Mouse (Mus musculus): ENCODE data around the gene Mau2. TPM values are rescaled to one million over a fixed set of nuclear protein-coding genes. Genes with fewer than 3 reads are reported as not detected.

Gene Mau2
- 53.4 and 58.5 TPM in 2 replicates for polyA plus RNA-seq (2014; fragmentation: Nextera tagmentation; extraction: Ambion mirVana)

DNA sequence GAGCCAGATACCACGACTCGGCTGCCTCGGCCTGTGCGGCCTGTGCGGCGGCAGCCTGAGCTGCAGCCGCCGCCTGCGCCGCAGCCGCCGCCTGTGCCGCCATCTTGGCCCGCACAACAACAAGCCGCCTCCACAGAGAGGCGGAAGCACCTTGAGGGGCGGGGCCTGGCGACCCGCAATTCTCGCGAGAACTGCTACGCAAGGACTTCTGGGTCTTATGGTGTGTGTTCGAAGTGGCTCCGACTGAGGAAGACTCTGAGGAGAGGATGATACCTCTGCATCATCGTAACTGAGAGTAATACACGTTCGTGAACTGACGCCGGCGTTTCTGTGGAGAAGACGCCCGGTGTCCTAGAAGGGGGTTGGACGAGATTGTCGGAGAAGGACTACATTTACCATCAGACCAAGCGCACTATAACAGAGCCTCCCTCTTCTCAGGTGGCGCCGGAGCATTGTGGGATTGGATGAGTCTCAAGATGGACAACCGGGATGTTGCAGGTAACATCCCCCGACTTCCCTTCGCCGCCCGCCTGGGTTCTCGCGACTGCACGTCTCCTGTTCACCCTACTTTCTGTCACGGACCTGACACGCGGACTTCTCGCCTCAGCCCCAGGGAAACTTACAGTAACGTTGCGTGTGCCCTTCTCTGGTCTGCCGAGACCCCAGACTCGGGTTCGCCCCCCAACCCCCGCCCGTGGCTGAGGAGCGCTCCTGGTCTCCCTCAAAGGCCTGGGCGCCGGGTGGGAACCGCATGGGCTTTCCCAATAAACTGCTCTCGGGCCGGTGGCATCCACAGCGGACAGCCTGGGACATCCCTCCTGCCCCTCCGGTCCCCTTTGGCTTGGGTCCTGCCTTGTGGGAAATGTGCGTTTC is at the start of gene Mau2, which contains the start of gene Sugp1:
Mau2 (minus strand) TSS at position 152 of the 873 bp plus-strand sequence.
Sugp1 (plus strand) TSS at position 231 of the 873 bp plus-strand sequence.
- peak; percentile 95 for ATAC-seq (ENCODE audit: insufficient number of reproducible peaks, insufficient read depth, low FRiP score, low read depth)
- Histone ChIP-seq H3K4me1 (ENCODE audit: control insufficient read depth, insufficient read depth, low read length) (peaks cover 19% of the 10 kb centered on the region), H3K27ac (ENCODE audit: low read length) (no peak within 1 kb of the TSS), H3K36me3 (ENCODE audit: control insufficient read depth, insufficient read depth, low read length) (0 out of 2 replicates have a peak, but pooled peaks cover under 1% of the 10 kb centered on the region), H3K27me3 (ENCODE audit: control insufficient read depth, insufficient read depth, low read length) (no peaks in the 10 kb centered on the region), H3K9ac (replicated peaks; ENCODE audit: low read depth, low read length) (peak within 1 kb of the TSS; percentile 88), H3K4me2 (replicated peaks; ENCODE audit: low read depth, low read length) (peak within 1 kb of the TSS; percentile 96), H3K4me3 (ENCODE audit: low read depth, low read length) (peak within 1 kb of the TSS; percentile 98), H3K9me3 (ENCODE audit: control insufficient read depth, low read depth, low read length) (no peaks in the 10 kb centered on the region)
- WGBS, result under 1% methylated on average over 65 of the region's 65 CpGs

DNA sequence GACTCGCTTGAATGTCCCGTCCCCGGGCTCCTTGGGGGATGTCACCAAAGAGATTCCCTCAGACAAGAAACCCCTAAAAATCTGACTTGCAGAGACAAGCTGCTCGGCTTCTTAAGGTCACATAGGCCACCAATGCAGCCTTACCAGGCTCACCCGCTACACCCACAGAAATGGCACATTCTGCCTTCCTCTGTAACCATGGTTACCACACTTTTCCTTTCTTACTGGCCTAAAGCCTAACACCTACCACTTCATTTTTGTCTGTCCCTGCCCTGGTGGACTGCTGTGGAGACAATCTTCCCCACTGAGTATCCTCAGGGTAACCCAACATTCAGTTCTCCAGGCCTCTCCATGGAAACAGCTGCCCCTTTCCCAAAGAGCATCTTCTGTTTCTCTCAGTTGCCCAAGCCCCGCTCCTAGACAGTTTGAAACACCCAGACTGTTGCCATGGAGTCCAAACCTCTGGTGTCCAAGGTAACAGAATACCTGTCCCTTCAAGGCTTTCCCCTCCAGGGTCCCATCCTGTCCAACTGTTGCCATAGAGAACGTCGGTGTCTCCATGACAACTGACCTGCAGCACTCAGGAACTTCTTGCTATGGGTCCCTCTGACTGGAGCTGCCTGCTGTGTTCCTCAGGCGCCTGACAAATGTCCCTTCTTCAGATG is 46.9 kb upstream of the Mau2 start:
- WGBS, result 62% methylated on average over 9 of the region's 9 CpGs
- Histone ChIP-seq H3K4me2 (replicated peaks; ENCODE audit: low read depth, low read length) (no peak overlapping the region), H3K9me3 (ENCODE audit: control insufficient read depth, low read depth, low read length) (no peaks in the 10 kb centered on the region), H3K4me1 (ENCODE audit: control insufficient read depth, insufficient read depth, low read length) (peaks cover 5% of the 10 kb centered on the region; the same call in 1 of the 2 replicates), H3K36me3 (ENCODE audit: control insufficient read depth, insufficient read depth, low read length) (no peaks in the 10 kb centered on the region), H3K27ac (ENCODE audit: low read length) (no peak overlapping the region), H3K9ac (replicated peaks; ENCODE audit: low read depth, low read length) (no peak overlapping the region), H3K27me3 (ENCODE audit: control insufficient read depth, insufficient read depth, low read length) (peaks cover 54% of the 10 kb centered on the region), H3K4me3 (ENCODE audit: low read depth, low read length) (no peak overlapping the region)
- no peak for ATAC-seq (ENCODE audit: insufficient number of reproducible peaks, insufficient read depth, low FRiP score, low read depth)

DNA sequence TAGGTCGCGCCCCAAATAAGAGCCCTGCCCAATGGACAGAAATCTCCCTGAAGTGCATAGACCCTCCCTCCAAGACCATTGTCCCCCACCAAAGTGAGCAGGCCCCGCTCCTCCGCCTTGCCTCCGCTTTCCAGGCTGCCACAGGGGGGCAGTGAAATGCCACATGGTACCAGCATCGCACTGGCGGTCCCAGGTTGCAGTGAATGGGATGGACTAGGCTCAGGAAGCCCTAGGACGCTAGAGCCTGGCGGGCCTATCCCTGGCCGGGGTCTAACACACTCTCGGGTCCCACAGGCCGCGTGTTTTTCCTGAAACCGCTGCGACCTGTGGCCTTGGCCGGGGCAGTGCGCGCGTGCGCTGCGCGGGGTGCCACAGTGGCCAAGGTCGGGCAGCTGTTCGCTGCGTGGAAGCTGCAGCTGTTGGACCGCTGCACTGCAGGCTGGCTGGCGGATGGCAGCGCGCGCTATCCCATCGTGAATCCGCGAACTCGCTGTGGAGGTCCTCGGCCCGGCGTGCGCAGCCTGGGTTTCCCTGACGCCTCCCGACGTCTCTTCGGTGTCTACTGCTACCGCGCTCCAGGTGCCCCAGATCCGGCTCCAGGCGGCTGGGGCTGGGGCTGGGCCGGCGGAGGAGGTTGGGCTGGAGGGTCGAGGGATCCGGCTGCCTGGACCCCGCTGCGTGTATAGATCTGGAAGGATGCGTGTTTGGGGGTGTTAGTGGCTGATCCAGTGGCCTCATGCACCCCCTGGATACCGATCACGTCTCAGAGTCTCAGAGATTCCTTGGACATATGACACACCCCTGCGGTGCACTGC is 45.5 kb upstream of the Mau2 start:
- 4% methylated on average over 56 of the region's 56 CpGs for WGBS
- H3K9ac ChIP-seq (replicated peaks; ENCODE audit: low read depth, low read length), result no peak overlapping the region
- ATAC-seq (ENCODE audit: insufficient number of reproducible peaks, insufficient read depth, low FRiP score, low read depth), result peak; percentile 43; the same call in 1 of the 2 replicates

DNA sequence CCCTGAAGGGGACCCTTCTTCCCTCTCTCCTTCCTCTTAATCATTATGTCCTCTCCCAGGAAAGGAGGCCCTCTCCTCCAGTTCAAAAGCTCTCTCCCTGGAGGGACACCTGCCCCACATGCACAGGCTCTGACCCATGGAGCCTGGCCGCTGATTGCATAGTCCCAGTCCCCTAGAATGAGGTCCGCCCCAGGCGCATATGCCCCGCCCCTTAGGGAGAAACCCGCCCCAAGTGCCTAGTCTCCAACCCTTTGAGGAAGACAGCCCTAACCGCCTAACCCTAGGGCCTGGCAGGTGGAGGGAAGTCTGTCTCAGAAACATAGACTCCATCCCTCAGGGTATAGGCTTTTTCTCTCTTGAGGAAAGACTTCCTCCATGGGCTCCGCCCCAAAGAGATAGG is 44.7 kb upstream of the Mau2 start:
- no peak for ATAC-seq (ENCODE audit: insufficient number of reproducible peaks, insufficient read depth, low FRiP score, low read depth)
- H3K4me3 ChIP-seq (ENCODE audit: low read depth, low read length), result no peak overlapping the region
- no peaks in the 10 kb centered on the region for H3K36me3 ChIP-seq (ENCODE audit: control insufficient read depth, insufficient read depth, low read length)
- peaks cover 75% of the 10 kb centered on the region for H3K27me3 ChIP-seq (ENCODE audit: control insufficient read depth, insufficient read depth, low read length)
- no peak overlapping the region for H3K27ac ChIP-seq (ENCODE audit: low read length)
- H3K9me3 ChIP-seq (ENCODE audit: control insufficient read depth, low read depth, low read length), result no peaks in the 10 kb centered on the region
- no peak overlapping the region for H3K9ac ChIP-seq (replicated peaks; ENCODE audit: low read depth, low read length)
- 3% methylated on average over 7 of the region's 7 CpGs for WGBS
- peaks cover 14% of the 10 kb centered on the region; the same call in 1 of the 2 replicates for H3K4me1 ChIP-seq (ENCODE audit: control insufficient read depth, insufficient read depth, low read length)
- H3K4me2 ChIP-seq (replicated peaks; ENCODE audit: low read depth, low read length), result no peak overlapping the region

More for the DNA sequence above, 45.5 kb upstream of the Mau2 start:
- no peak overlapping the region for H3K27ac ChIP-seq (ENCODE audit: low read length)
- peaks cover 14% of the 10 kb centered on the region; the same call in 1 of the 2 replicates for H3K4me1 ChIP-seq (ENCODE audit: control insufficient read depth, insufficient read depth, low read length)
- H3K9me3 ChIP-seq (ENCODE audit: control insufficient read depth, low read depth, low read length), result no peaks in the 10 kb centered on the region
- H3K36me3 ChIP-seq (ENCODE audit: control insufficient read depth, insufficient read depth, low read length), result no peaks in the 10 kb centered on the region
- peak overlapping the region; percentile 17 for H3K4me3 ChIP-seq (ENCODE audit: low read depth, low read length)
- H3K4me2 ChIP-seq (replicated peaks; ENCODE audit: low read depth, low read length), result peak overlapping the region; percentile 45
- H3K27me3 ChIP-seq (ENCODE audit: control insufficient read depth, insufficient read depth, low read length), result peaks cover 68% of the 10 kb centered on the region

DNA sequence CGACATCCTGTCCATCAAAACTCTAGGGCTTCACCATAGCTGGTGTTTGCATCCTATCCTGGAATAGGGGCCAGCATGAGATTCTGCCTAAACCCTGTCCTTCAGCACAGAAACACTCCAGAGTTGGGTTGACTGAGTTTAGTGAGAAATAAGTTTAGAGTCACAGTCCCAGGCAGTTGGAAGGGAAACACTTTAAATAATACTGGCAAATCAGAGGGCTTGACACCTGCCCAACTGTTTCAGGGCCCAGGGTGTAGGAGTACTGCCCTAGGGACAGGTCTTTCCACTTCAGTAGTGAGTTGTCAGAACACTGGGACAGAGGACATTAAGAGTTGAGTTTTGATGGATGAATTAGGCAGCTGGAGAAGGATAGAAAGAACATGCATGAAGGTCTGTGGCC is 43.6 kb upstream of the Mau2 start:
- peaks cover 77% of the 10 kb centered on the region for H3K27me3 ChIP-seq (ENCODE audit: control insufficient read depth, insufficient read depth, low read length)
- H3K4me2 ChIP-seq (replicated peaks; ENCODE audit: low read depth, low read length), result no peak overlapping the region
- no peak for ATAC-seq (ENCODE audit: insufficient number of reproducible peaks, insufficient read depth, low FRiP score, low read depth)
- H3K9me3 ChIP-seq (ENCODE audit: control insufficient read depth, low read depth, low read length), result no peaks in the 10 kb centered on the region
- peaks cover 14% of the 10 kb centered on the region; the same call in 1 of the 2 replicates for H3K4me1 ChIP-seq (ENCODE audit: control insufficient read depth, insufficient read depth, low read length)
- no peak overlapping the region for H3K4me3 ChIP-seq (ENCODE audit: low read depth, low read length)
- no peak overlapping the region for H3K9ac ChIP-seq (replicated peaks; ENCODE audit: low read depth, low read length)
- no peak overlapping the region for H3K27ac ChIP-seq (ENCODE audit: low read length)
- WGBS, result 53% methylated on average over 1 of the region's 1 CpGs
- no peaks in the 10 kb centered on the region for H3K36me3 ChIP-seq (ENCODE audit: control insufficient read depth, insufficient read depth, low read length)

DNA sequence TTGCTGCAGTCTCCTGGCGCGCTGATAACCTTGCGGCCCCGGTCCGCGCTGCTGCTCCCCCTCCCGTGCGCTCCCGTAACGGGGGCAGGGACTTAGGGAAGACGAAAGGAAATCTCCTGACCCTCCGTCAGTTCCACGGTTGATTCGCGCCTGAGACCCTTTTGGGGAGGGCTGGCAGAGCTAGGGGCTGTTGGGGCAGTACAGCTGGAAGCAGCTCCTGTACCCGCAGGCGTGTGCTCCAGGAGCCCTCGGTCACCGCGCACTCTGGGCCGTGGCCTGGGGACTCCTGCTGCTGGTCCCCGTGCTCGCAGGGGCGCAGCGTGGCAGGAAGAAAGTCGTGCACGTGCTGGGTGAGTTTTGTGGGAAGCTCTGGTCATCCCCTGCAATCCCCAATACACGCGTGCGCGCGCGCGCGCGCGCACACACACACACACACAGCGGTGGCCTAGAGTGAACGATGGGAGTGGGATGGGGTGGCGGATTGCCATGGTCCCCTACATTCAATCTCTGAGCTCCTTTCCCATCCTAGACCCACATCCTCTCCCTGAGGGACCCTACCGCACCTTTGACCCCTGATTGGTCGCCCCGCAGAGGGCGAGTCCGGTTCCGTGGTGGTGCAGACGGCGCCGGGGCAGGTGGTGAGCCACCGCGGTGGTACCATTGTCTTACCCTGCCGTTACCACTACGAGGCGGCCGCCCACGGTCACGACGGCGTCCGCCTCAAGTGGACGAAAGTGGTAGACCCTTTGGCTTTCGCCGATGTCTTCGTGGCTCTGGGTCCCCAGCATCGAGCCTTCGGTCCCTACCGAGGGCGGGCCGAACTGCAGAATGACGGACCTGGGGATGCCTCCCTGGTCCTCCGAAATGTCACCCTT is 41.9 kb upstream of the Mau2 start:
- no peaks in the 10 kb centered on the region for H3K36me3 ChIP-seq (ENCODE audit: control insufficient read depth, insufficient read depth, low read length)
- H3K9me3 ChIP-seq (ENCODE audit: control insufficient read depth, low read depth, low read length), result no peaks in the 10 kb centered on the region
- H3K27me3 ChIP-seq (ENCODE audit: control insufficient read depth, insufficient read depth, low read length), result peaks cover 70% of the 10 kb centered on the region
- peak overlapping the region; percentile 30 for H3K4me3 ChIP-seq (ENCODE audit: low read depth, low read length)
- peaks cover 14% of the 10 kb centered on the region; the same call in 1 of the 2 replicates for H3K4me1 ChIP-seq (ENCODE audit: control insufficient read depth, insufficient read depth, low read length)
- H3K27ac ChIP-seq (ENCODE audit: low read length), result no peak overlapping the region
- no peak for ATAC-seq (ENCODE audit: insufficient number of reproducible peaks, insufficient read depth, low FRiP score, low read depth)
- peak overlapping the region; percentile 57 for H3K4me2 ChIP-seq (replicated peaks; ENCODE audit: low read depth, low read length)
- no peak overlapping the region for H3K9ac ChIP-seq (replicated peaks; ENCODE audit: low read depth, low read length)
- 3% methylated on average over 71 of the region's 71 CpGs for WGBS

DNA sequence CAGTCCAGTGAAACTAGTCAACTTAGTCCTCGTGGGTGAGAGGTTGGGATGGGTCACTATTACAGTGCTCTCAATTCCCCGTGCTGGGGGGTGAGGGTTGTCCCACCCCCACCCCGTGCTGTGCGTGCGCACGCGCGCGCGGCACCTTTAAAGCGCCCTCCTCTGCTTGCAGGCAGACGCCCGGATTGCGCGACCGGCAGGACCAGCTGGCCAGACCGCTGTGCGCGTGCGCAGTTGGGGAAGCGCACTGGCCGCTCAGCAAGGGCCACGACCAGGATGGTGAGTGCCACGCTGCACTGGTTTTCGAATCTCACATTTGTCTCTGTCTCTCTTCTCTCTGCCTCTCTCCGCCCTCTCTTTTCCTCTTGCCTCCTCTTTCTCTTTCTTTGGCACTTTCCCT is 40.8 kb upstream of the Mau2 start, which contains the start of gene Hapln4:
Hapln4 (plus strand) TSS at position 173 of the 400 bp plus-strand sequence.
- no peak within 1 kb of the TSS for H3K27ac ChIP-seq (ENCODE audit: low read length)
- H3K4me1 ChIP-seq (ENCODE audit: control insufficient read depth, insufficient read depth, low read length), result peaks cover 14% of the 10 kb centered on the region; the same call in 1 of the 2 replicates
- no peaks in the 10 kb centered on the region for H3K36me3 ChIP-seq (ENCODE audit: control insufficient read depth, insufficient read depth, low read length)
- under 1% methylated on average over 26 of the region's 26 CpGs for WGBS
- peak within 1 kb of the TSS; percentile 30 for H3K4me3 ChIP-seq (ENCODE audit: low read depth, low read length)
- no peaks in the 10 kb centered on the region for H3K9me3 ChIP-seq (ENCODE audit: control insufficient read depth, low read depth, low read length)
- no peak for ATAC-seq (ENCODE audit: insufficient number of reproducible peaks, insufficient read depth, low FRiP score, low read depth)
- H3K4me2 ChIP-seq (replicated peaks; ENCODE audit: low read depth, low read length), result peak within 1 kb of the TSS; percentile 57
- H3K27me3 ChIP-seq (ENCODE audit: control insufficient read depth, insufficient read depth, low read length), result peaks cover 59% of the 10 kb centered on the region
- H3K9ac ChIP-seq (replicated peaks; ENCODE audit: low read depth, low read length), result no peak within 1 kb of the TSS

Data from stomach, embryonic 14.5 days (tissue).